Mouse (Mus musculus) lung, postnatal 0 days (tissue): ENCODE measurements around the gene Ak2. TPM values are rescaled to one million over a fixed set of nuclear protein-coding genes. Genes with fewer than 3 reads are reported as not detected.
A peak's percentile ranks its signal among the peaks of the same experiment; 100 is the strongest.

Experiments used
- ATAC-seq: fragments of 200-750 bp; cut with Nextera tagmentation; 2 replicates; pipeline ENCODE4 v1.8.0; 2017; ENCODE audit warnings: moderate library complexity
- DNase-seq: peaks from one replicate; pipeline ENCODE4 v3.0.0-alpha.2; 2016; ENCODE audit warnings: low spot score
- H3K27ac ChIP-seq: fragments of 300-500 bp; sonication (generic); 2 replicates; pipeline ENCODE4 v1.5.1; 2014; ENCODE audit warnings: antibody characterized with exemption, mild to moderate bottlenecking, low read length, mixed read lengths
- H3K27me3 ChIP-seq: fragments of 300-500 bp; sonication (generic); replicated peaks from 2 replicates; pipeline ENCODE4 v1.6.1; 2014; ENCODE audit warnings: low read length, mixed read lengths; ENCODE audit not compliant: insufficient read depth
- H3K36me3 ChIP-seq: fragments of 300-500 bp; sonication (generic); 2 replicates; pipeline ENCODE4 v1.6.1; 2014; ENCODE audit warnings: low read length, mixed read lengths; ENCODE audit not compliant: insufficient read depth
- H3K4me1 ChIP-seq: fragments of 300-500 bp; sonication (generic); 2 replicates; pipeline ENCODE4 v1.6.1; 2014; ENCODE audit warnings: antibody characterized with exemption, low read depth, low read length, mixed read lengths; ENCODE audit not compliant: insufficient read depth
- H3K4me2 ChIP-seq: fragments of 300-500 bp; sonication (generic); replicated peaks from 2 replicates; pipeline ENCODE4 v1.6.1; 2014; ENCODE audit warnings: low read depth, mild to moderate bottlenecking, low read length, moderate library complexity, mixed read lengths
- H3K4me3 ChIP-seq: fragments of 300-500 bp; sonication (generic); 2 replicates; pipeline ENCODE4 v1.5.1; 2014; ENCODE audit warnings: low read depth, low read length
- H3K9ac ChIP-seq: fragments of 300-500 bp; sonication (generic); replicated peaks from 2 replicates; pipeline ENCODE4 v1.6.1; 2014; ENCODE audit warnings: low read depth, mild to moderate bottlenecking
- H3K9me3 ChIP-seq: fragments of 300-500 bp; sonication (generic); 2 replicates; pipeline ENCODE4 v1.6.1; 2016; ENCODE audit warnings: low read length, mixed read lengths
- CTCF ChIP-seq: IDR thresholded peaks from 2 replicates; pipeline ENCODE4 v1.5.1; 2016; ENCODE audit warnings: antibody characterized with exemption, mild to moderate bottlenecking
- EP300 ChIP-seq: IDR thresholded peaks from 2 replicates; pipeline ENCODE4 v1.6.1; 2016; ENCODE audit warnings: antibody characterized with exemption, mild to moderate bottlenecking, control low read depth
- WGBS: fragments of 180-500 bp; shearing (Covaris S2); extraction: QIAGEN DNeasy Blood & Tissue Kit; methylation state at CpG from one replicate; pipeline ENCODE4 v1.1.7; 2014; 5-methylcytosine and 5-hydroxymethylcytosine counted together
- polyA plus RNA-seq: library from polyadenylated mRNA; unstranded; fragments of >200 nt; fragmentation: Nextera tagmentation; extraction: Ambion mirVana; gene quantifications from 2 replicates; pipeline ENCODE4 v1.2.1, GENCODE M21; 2015

The Ak2 gene
- polyA plus RNA-seq, 1 experiment from 2014 or later = 85.7 TPM

DNA sequence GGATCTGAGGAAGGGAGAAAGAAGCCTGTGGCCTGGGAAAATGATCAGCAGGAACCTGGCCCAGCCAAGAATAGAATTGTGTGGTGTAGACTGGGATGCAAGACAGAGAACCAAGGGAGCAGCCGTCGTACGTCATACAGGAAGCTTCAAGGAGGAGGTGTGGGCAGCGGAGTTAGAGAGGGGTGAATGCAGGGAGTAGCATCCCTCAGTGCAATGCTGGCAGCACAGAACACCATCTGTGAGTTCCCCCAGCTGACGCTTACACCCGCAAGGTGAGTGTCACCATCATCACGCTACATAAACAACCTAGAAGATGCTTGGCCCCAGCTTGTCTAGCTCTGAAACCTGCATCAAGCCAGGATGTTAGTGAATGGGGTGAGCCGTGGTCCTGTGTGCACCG lies 28.0 kb downstream of the Ak2 start:
- no peaks in the 10 kb centered on the region for H3K36me3 ChIP-seq

DNA sequence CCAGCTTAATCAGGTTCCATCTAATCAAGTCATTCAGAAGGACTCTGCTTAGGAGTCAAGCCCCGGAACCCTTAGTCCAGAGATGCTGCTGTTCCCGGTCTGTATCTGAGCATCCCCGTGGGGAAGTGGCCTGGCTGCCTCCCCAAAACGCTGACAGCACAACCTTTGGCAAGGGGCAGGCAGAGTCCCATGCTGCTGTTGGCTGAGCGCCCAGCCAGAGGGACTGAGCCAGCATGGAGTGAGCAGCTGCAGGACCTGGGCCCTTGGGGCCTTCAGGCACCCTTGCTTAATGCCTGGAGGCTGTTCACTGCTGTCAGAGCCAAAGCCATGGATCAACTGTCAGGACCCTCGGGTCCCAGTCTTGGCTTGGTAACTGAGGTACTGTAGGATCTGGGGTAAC lies 28.7 kb downstream of the Ak2 start:
- no peaks in the 10 kb centered on the region for H3K9me3 ChIP-seq
- peaks cover 16% of the 10 kb centered on the region for H3K4me1 ChIP-seq
- DNase-seq = peak; percentile 82
- no peak overlapping the region for H3K4me2 ChIP-seq
- H3K27me3 ChIP-seq = no peaks in the 10 kb centered on the region
- no peak overlapping the region for H3K4me3 ChIP-seq
- no peak overlapping the region for H3K9ac ChIP-seq
- ATAC-seq = peak; percentile 76
- 37% methylated on average over 6 of the region's 6 CpGs for WGBS
- H3K36me3 ChIP-seq = no peaks in the 10 kb centered on the region
- TF ChIP-seq CTCF (no peak), EP300 (no peak)
- no peak overlapping the region for H3K27ac ChIP-seq

More for the DNA sequence above, 28.0 kb downstream of the Ak2 start:
- Histone ChIP-seq H3K9me3 (no peaks in the 10 kb centered on the region), H3K27me3 (no peaks in the 10 kb centered on the region), H3K4me3 (no peak overlapping the region), H3K27ac (no peak overlapping the region), H3K4me2 (no peak overlapping the region), H3K4me1 (peaks cover 14% of the 10 kb centered on the region), H3K9ac (no peak overlapping the region)
- TF ChIP-seq CTCF (no peak), EP300 (no peak)
- no peak for DNase-seq
- WGBS = 74% methylated on average over 9 of the region's 9 CpGs
- ATAC-seq = no peak

DNA sequence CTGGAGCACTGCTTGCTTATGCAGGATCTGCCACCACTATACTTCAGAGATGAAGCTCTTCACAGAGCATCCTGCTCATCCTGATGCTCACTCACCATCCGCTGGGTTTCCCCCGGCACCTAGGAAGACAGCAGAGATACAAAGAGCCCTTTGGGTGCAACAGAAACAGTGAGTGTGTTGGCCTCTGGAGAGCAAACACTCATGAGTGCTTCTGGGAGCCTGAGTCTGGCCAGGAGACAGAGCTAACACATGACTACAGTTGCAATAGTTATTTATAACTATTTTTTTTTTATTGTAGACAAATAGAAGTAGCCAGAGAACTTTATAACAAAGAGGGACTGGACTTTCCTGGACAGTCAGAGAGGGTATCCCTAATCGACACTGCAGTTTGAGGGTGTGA lies 29.7 kb downstream of the Ak2 start:
- Histone ChIP-seq H3K27me3 (no peaks in the 10 kb centered on the region), H3K27ac (peak overlapping the region; percentile 62; the same call in 1 of the 2 replicates), H3K4me3 (no peak overlapping the region), H3K4me2 (no peak overlapping the region), H3K36me3 (no peaks in the 10 kb centered on the region), H3K9me3 (no peaks in the 10 kb centered on the region), H3K4me1 (peaks cover 16% of the 10 kb centered on the region), H3K9ac (no peak overlapping the region)
- TF ChIP-seq EP300 (0 out of 2 replicates have a peak, but pooled peaks have one; percentile 37), CTCF (no peak)
- ATAC-seq = peak; percentile 44
- DNase-seq = peak; percentile 79
- 50% methylated on average over 3 of the region's 3 CpGs for WGBS

DNA sequence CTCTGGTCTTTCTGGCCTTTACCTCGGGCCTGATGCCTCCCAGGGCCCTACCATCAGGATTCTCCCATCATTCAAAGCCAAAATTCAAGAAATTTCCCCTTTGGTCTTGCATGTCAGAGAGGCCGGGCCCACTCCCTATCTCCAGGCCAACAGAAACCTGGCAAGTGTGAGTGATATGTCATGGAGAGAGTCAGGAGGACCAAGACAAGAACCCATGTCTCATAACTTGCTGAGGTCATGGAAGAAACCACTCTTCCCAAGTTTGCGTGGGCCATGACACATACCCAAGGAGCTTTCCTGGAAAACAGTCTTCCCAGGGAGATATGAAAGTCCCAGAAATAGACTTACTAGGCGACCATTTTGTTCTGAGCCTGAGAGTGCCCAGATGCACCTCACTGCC lies 30.1 kb downstream of the Ak2 start:
- 78% methylated on average over 4 of the region's 4 CpGs for WGBS
- Histone ChIP-seq H3K4me2 (no peak overlapping the region), H3K4me3 (no peak overlapping the region), H3K27me3 (no peaks in the 10 kb centered on the region), H3K9ac (no peak overlapping the region), H3K4me1 (peaks cover 16% of the 10 kb centered on the region), H3K9me3 (no peaks in the 10 kb centered on the region), H3K36me3 (no peaks in the 10 kb centered on the region), H3K27ac (peak overlapping the region; percentile 62; the same call in 1 of the 2 replicates)
- no peak for ATAC-seq
- TF ChIP-seq CTCF = no peak
- TF ChIP-seq EP300 = no peak
- no peak for DNase-seq

DNA sequence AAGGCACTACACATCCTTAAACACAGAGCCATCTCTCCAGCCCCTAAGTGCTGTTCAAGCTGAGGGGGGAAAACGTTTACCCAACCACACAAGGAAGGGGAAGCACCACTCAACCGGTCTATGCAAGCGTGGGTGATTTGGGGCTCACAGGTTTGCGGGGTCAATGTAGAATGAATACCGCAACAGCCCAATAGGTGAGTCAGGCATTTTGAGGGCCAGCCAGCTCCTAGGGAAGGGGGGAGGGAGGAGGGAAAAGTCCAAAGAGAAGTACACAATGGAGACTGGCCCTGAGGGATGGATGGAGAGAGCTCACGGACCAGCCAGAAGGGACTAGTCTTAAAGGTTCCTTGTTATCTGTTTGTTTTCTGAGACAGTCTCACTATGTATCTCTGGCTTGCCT lies 32.1 kb downstream of the Ak2 start:
- Histone ChIP-seq H3K9ac (no peak overlapping the region), H3K27me3 (no peaks in the 10 kb centered on the region), H3K9me3 (no peaks in the 10 kb centered on the region), H3K4me2 (no peak overlapping the region), H3K4me3 (no peak overlapping the region), H3K27ac (no peak overlapping the region), H3K4me1 (peaks cover 16% of the 10 kb centered on the region), H3K36me3 (no peaks in the 10 kb centered on the region)
- ATAC-seq (no peak), DNase-seq (no peak)
- TF ChIP-seq EP300 (no peak), CTCF (no peak)
- WGBS = 65% methylated on average over 6 of the region's 6 CpGs

DNA sequence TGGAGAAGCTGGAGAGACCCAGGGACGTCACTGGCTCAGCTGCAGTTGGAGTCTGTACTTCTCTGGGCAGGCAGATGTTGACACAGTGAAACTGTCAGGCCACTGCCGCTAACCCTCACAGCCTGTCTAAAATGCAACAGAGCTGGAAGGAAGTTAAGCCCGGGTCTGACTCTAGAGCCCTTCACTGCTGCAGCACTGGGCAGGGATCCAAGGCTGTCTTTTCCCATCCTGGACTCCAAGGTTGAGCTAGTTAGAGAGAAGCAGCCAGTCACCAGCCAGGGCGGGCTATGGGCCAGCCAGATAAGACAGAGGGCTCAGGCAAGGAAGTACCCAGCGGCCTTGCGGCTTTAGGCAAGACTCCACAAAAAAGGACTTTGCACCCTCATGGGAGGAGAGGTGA lies 33.0 kb downstream of the Ak2 start:
- ATAC-seq = peak; percentile 67

DNA sequence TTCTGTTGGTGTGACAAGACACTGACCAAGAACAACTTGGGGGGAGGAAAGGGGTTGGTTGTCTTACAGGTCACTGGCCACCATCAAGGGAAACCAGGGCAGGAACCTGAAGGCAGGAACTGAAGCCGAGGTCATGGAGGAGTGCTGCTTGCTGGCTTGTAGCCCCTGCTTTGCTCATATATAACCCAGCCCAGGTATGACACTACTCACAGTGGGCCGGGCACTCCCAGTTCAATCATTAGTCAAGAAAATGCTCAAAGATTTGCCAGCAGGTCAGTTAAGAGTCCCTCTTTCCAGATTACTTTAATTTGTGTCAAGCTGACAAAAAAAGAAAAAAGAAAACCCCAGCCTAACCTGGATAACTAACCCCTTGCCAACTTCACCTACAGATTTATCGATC lies 33.9 kb downstream of the Ak2 start:
- DNase-seq (no peak), ATAC-seq (no peak)
- no peak overlapping the region for H3K9ac ChIP-seq
- H3K36me3 ChIP-seq = no peaks in the 10 kb centered on the region
- H3K4me3 ChIP-seq = no peak overlapping the region
- no peaks in the 10 kb centered on the region for H3K27me3 ChIP-seq
- TF ChIP-seq CTCF (no peak), EP300 (no peak)
- peaks cover 12% of the 10 kb centered on the region for H3K4me1 ChIP-seq
- no peak overlapping the region for H3K27ac ChIP-seq
- no peaks in the 10 kb centered on the region for H3K9me3 ChIP-seq
- 94% methylated on average over 3 of the region's 3 CpGs for WGBS
- H3K4me2 ChIP-seq = no peak overlapping the region

More for the DNA sequence above, 33.0 kb downstream of the Ak2 start:
- no peak overlapping the region; the same call in 1 of the 2 replicates for H3K9ac ChIP-seq
- DNase-seq = peak; percentile 75
- H3K36me3 ChIP-seq = no peaks in the 10 kb centered on the region
- H3K4me3 ChIP-seq = no peak overlapping the region
- no peak overlapping the region for H3K4me2 ChIP-seq
- peaks cover 16% of the 10 kb centered on the region for H3K4me1 ChIP-seq
- H3K27me3 ChIP-seq = no peaks in the 10 kb centered on the region
- no peaks in the 10 kb centered on the region for H3K9me3 ChIP-seq
- no peak for TF ChIP-seq CTCF
- WGBS = 8% methylated on average over 6 of the region's 6 CpGs
- peak overlapping the region; percentile 8; the same call in 1 of the 2 replicates for H3K27ac ChIP-seq
